Mouse (Mus musculus) spleen, adult 2 months (tissue): ENCODE data around the gene Prss23.

Experiments
- CTCF ChIP-seq: fragments of 200-500 bp; IDR thresholded peaks from 2 replicates; pipeline ENCODE4 v1.5.1; 2011; ENCODE audit warnings: mild to moderate bottlenecking, inconsistent platforms; ENCODE audit not compliant: insufficient read depth, insufficient read length, insufficient replicate concordance; ENCODE audit errors: extremely low read depth
- POLR2A ChIP-seq: fragments of 200-500 bp; IDR thresholded peaks from 2 replicates; pipeline ENCODE4 v1.6.1; 2011; ENCODE audit warnings: low read depth, low read length, inconsistent platforms

- no peak for TF ChIP-seq POLR2A
- no peak for TF ChIP-seq CTCF
Observed at GRCm38 (mm10) chr7:89511921-89512514, 15.0 kb downstream of the Prss23 start.
